Mouse (Mus musculus) neural tube, embryonic 13.5 days (tissue): Measurements from ENCODE around the gene Ergic1. TPM values are rescaled to one million over a fixed set of nuclear protein-coding genes. Genes with fewer than 3 reads are reported as not detected.

Experiments
- ATAC-seq: fragments of 200-750 bp; cut with Nextera tagmentation; 2 replicates; pipeline ENCODE4 v1.8.0; 2017; ENCODE audit warnings: low read depth, mild to moderate bottlenecking, moderate TSS enrichment, moderate library complexity
- H3K27ac ChIP-seq: fragments of 300-500 bp; sonication (generic); replicated peaks from 2 replicates; pipeline ENCODE4 v1.5.1; 2015; ENCODE audit warnings: moderate library complexity, mild to moderate bottlenecking, inconsistent platforms
- H3K27me3 ChIP-seq: fragments of 300-500 bp; sonication (generic); 2 replicates; pipeline ENCODE4 v1.6.1; 2015; ENCODE audit warnings: mild to moderate bottlenecking, inconsistent platforms
- H3K36me3 ChIP-seq: fragments of 300-500 bp; sonication (generic); 2 replicates; pipeline ENCODE4 v1.6.1; 2015; ENCODE audit warnings: mild to moderate bottlenecking, inconsistent platforms
- H3K4me1 ChIP-seq: fragments of 300-500 bp; sonication (generic); replicated peaks from 2 replicates; pipeline ENCODE4 v1.6.1; 2015; ENCODE audit warnings: inconsistent platforms
- H3K4me2 ChIP-seq: fragments of 300-500 bp; sonication (generic); 2 replicates; pipeline ENCODE4 v1.6.1; 2015; ENCODE audit warnings: inconsistent platforms, mild to moderate bottlenecking, moderate library complexity
- H3K4me3 ChIP-seq: fragments of 300-500 bp; sonication (generic); 2 replicates; pipeline ENCODE4 v1.5.1; 2015; ENCODE audit warnings: mild to moderate bottlenecking, inconsistent platforms
- H3K9ac ChIP-seq: fragments of 300-500 bp; sonication (generic); 2 replicates; pipeline ENCODE4 v1.6.1; 2015; ENCODE audit warnings: moderate library complexity, mild to moderate bottlenecking, inconsistent platforms
- H3K9me3 ChIP-seq: fragments of 300-500 bp; sonication (generic); 2 replicates; pipeline ENCODE4 v1.6.1; 2016; ENCODE audit warnings: inconsistent platforms
- WGBS: fragments of 180-500 bp; shearing (Covaris S2); methylation state at CpG from one replicate; pipeline ENCODE4 v1.1.7; 2015; 5-methylcytosine and 5-hydroxymethylcytosine counted together
- polyA plus RNA-seq: library from polyadenylated mRNA; unstranded; fragments of >200 nt; fragmentation: Nextera tagmentation; extraction: Ambion mirVana; gene quantifications from 2 replicates; pipeline ENCODE4 v1.2.1, GENCODE M21; 2015

Gene Ergic1
- polyA plus RNA-seq, 1 experiment from 2014 or later = 91.0 TPM

- Histone ChIP-seq H3K4me1 (peaks cover 19% of the 10 kb centered on the region), H3K9me3 (peaks cover 4% of the 10 kb centered on the region; the same call in 1 of the 2 replicates), H3K36me3 (peaks cover 69% of the 10 kb centered on the region), H3K4me2 (no peak overlapping the region), H3K27ac (no peak overlapping the region), H3K9ac (no peak overlapping the region), H3K27me3 (no peaks in the 10 kb centered on the region), H3K4me3 (no peak overlapping the region)
- no peak for ATAC-seq
- 98% methylated on average over 4 of the region's 4 CpGs for WGBS
Measured at GRCm38 (mm10) chr17:26567818-26568173, 6.5 kb downstream of the Ergic1 start.

GRCm38 (mm10) chr17:26569594-26570350, 8.5 kb downstream of the Ergic1 start:
- Histone ChIP-seq H3K9me3 (peaks cover 4% of the 10 kb centered on the region; the same call in 1 of the 2 replicates), H3K27me3 (no peaks in the 10 kb centered on the region), H3K4me3 (no peak overlapping the region), H3K4me1 (peaks cover 7% of the 10 kb centered on the region; the same call in 1 of the 2 replicates), H3K27ac (no peak overlapping the region), H3K36me3 (peaks cover 54% of the 10 kb centered on the region), H3K9ac (no peak overlapping the region), H3K4me2 (no peak overlapping the region)
- no peak for ATAC-seq
- 91% methylated on average over 4 of the region's 4 CpGs for WGBS

GRCm38 (mm10) chr17:26570651-26571118, 9.4 kb downstream of the Ergic1 start:
- Histone ChIP-seq H3K4me2 (no peak overlapping the region), H3K27me3 (no peaks in the 10 kb centered on the region), H3K4me3 (no peak overlapping the region), H3K4me1 (peaks cover 10% of the 10 kb centered on the region; the same call in 1 of the 2 replicates), H3K36me3 (peaks cover 47% of the 10 kb centered on the region), H3K27ac (no peak overlapping the region), H3K9me3 (peaks cover 4% of the 10 kb centered on the region; the same call in 1 of the 2 replicates), H3K9ac (no peak overlapping the region)
- no peak for ATAC-seq
- WGBS = 90% methylated on average over 11 of the region's 11 CpGs

- Histone ChIP-seq H3K4me2 (no peak overlapping the region), H3K9me3 (peaks cover 4% of the 10 kb centered on the region; the same call in 1 of the 2 replicates), H3K27me3 (no peaks in the 10 kb centered on the region), H3K36me3 (peaks cover 41% of the 10 kb centered on the region), H3K9ac (no peak overlapping the region), H3K4me1 (peaks cover 12% of the 10 kb centered on the region; the same call in 1 of the 2 replicates), H3K4me3 (no peak overlapping the region), H3K27ac (no peak overlapping the region)
- no peak for ATAC-seq
- WGBS = 89% methylated on average over 3 of the region's 3 CpGs
Measured at GRCm38 (mm10) chr17:26571377-26571776, 10.1 kb downstream of the Ergic1 start.

GRCm38 (mm10) chr17:26572265-26572664, 11.0 kb downstream of the Ergic1 start:
- Histone ChIP-seq H3K36me3 (peaks cover 35% of the 10 kb centered on the region), H3K9ac (no peak overlapping the region), H3K4me3 (no peak overlapping the region), H3K27me3 (no peaks in the 10 kb centered on the region), H3K4me1 (peaks cover 12% of the 10 kb centered on the region; the same call in 1 of the 2 replicates), H3K4me2 (no peak overlapping the region), H3K27ac (no peak overlapping the region), H3K9me3 (peaks cover 4% of the 10 kb centered on the region; the same call in 1 of the 2 replicates)
- WGBS = 93% methylated on average over 11 of the region's 11 CpGs
- no peak for ATAC-seq

GRCm38 (mm10) chr17:26574118-26574517, 12.8 kb downstream of the Ergic1 start:
- no peak for ATAC-seq

GRCm38 (mm10) chr17:26574701-26575100, 13.4 kb downstream of the Ergic1 start:
- Histone ChIP-seq H3K36me3 (peaks cover 21% of the 10 kb centered on the region), H3K4me3 (no peak overlapping the region), H3K27me3 (no peaks in the 10 kb centered on the region), H3K9ac (no peak overlapping the region), H3K9me3 (no peaks in the 10 kb centered on the region), H3K27ac (no peak overlapping the region), H3K4me1 (peaks cover 12% of the 10 kb centered on the region; the same call in 1 of the 2 replicates), H3K4me2 (no peak overlapping the region)
- ATAC-seq = no peak
- WGBS = 89% methylated on average over 5 of the region's 5 CpGs

More at GRCm38 (mm10) chr17:26574118-26574517, 12.8 kb downstream of the Ergic1 start:
- WGBS = 87% methylated on average over 11 of the region's 11 CpGs
- Histone ChIP-seq H3K4me1 (peaks cover 12% of the 10 kb centered on the region; the same call in 1 of the 2 replicates), H3K27me3 (no peaks in the 10 kb centered on the region), H3K36me3 (peaks cover 27% of the 10 kb centered on the region), H3K4me3 (no peak overlapping the region), H3K9ac (no peak overlapping the region), H3K27ac (no peak overlapping the region), H3K9me3 (no peaks in the 10 kb centered on the region), H3K4me2 (no peak overlapping the region)

- Histone ChIP-seq H3K9ac (no peak overlapping the region), H3K4me2 (no peak overlapping the region), H3K27ac (no peak overlapping the region), H3K9me3 (no peaks in the 10 kb centered on the region), H3K36me3 (peaks cover 18% of the 10 kb centered on the region), H3K4me1 (peaks cover 12% of the 10 kb centered on the region; the same call in 1 of the 2 replicates), H3K27me3 (no peaks in the 10 kb centered on the region), H3K4me3 (no peak overlapping the region)
- no peak for ATAC-seq
- WGBS = 84% methylated on average over 12 of the region's 12 CpGs
Measured at GRCm38 (mm10) chr17:26575786-26576690, 14.7 kb downstream of the Ergic1 start.

GRCm38 (mm10) chr17:26576833-26577232, 15.5 kb downstream of the Ergic1 start:
- Histone ChIP-seq H3K9ac (no peak overlapping the region), H3K36me3 (peaks cover 20% of the 10 kb centered on the region), H3K27me3 (no peaks in the 10 kb centered on the region), H3K4me3 (no peak overlapping the region), H3K4me1 (peaks cover 16% of the 10 kb centered on the region), H3K4me2 (no peak overlapping the region), H3K9me3 (no peaks in the 10 kb centered on the region), H3K27ac (no peak overlapping the region)
- WGBS = 91% methylated on average over 7 of the region's 7 CpGs
- no peak for ATAC-seq

GRCm38 (mm10) chr17:26577309-26577708, 16.0 kb downstream of the Ergic1 start:
- WGBS = 93% methylated on average over 11 of the region's 11 CpGs
- Histone ChIP-seq H3K9me3 (no peaks in the 10 kb centered on the region), H3K36me3 (peaks cover 17% of the 10 kb centered on the region), H3K27me3 (no peaks in the 10 kb centered on the region), H3K4me1 (peaks cover 21% of the 10 kb centered on the region), H3K27ac (no peak overlapping the region), H3K9ac (no peak overlapping the region), H3K4me2 (no peak overlapping the region), H3K4me3 (no peak overlapping the region)
- ATAC-seq = no peak

- Histone ChIP-seq H3K27me3 (no peaks in the 10 kb centered on the region), H3K9me3 (no peaks in the 10 kb centered on the region), H3K36me3 (peaks cover 17% of the 10 kb centered on the region), H3K4me1 (peaks cover 29% of the 10 kb centered on the region), H3K4me3 (no peak overlapping the region), H3K4me2 (no peak overlapping the region), H3K9ac (no peak overlapping the region), H3K27ac (no peak overlapping the region)
- no peak for ATAC-seq
- 89% methylated on average over 7 of the region's 7 CpGs for WGBS
Measured at GRCm38 (mm10) chr17:26578162-26578561, 16.9 kb downstream of the Ergic1 start.

- WGBS = 93% methylated on average over 11 of the region's 11 CpGs
- no peak for ATAC-seq
- no peaks in the 10 kb centered on the region for H3K9me3 ChIP-seq
- H3K27me3 ChIP-seq = no peaks in the 10 kb centered on the region
- no peak overlapping the region for H3K9ac ChIP-seq
- peaks cover 17% of the 10 kb centered on the region for H3K36me3 ChIP-seq
- no peak overlapping the region for H3K4me3 ChIP-seq
- H3K4me1 ChIP-seq = peaks cover 35% of the 10 kb centered on the region
- H3K27ac ChIP-seq = no peak overlapping the region
- H3K4me2 ChIP-seq = no peak overlapping the region
Measured at GRCm38 (mm10) chr17:26578771-26579170, 17.5 kb downstream of the Ergic1 start.
